Mouse (Mus musculus) mature B cell (primary cell): ENCODE data around the gene Fam47c.

ENCODE experiments used
- in situ Hi-C: fragments of 300-500 bp; cut with MboI; formaldehyde crosslinking; loops from 2 replicates; pipeline ENCODE4 v1.14.3; 2019

Fam47c gene

DNA sequence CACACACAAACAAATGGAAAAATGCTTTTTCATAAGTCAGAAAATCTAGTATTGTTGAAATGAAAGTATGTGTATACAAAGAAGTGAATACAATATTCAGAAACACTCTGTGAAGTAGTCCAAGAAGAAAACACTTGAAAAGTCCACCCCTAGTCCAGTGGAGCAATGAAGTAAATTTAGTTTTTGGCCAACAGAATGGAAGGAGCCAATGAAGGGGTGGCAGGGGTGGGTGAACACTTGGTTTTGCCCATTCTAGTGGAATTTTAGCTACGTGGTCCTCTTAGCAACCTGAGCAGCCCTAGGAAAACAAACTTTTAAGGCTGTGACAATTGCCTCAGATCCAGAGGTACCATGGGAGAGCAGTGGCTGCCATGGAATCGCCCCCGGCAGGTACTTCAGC lies at the start of gene Fam47c:
Gene Fam47c, plus strand, starts transcription at position 301 of the 400 bp plus-strand sequence.
- in situ Hi-C loops = no loop called here

DNA sequence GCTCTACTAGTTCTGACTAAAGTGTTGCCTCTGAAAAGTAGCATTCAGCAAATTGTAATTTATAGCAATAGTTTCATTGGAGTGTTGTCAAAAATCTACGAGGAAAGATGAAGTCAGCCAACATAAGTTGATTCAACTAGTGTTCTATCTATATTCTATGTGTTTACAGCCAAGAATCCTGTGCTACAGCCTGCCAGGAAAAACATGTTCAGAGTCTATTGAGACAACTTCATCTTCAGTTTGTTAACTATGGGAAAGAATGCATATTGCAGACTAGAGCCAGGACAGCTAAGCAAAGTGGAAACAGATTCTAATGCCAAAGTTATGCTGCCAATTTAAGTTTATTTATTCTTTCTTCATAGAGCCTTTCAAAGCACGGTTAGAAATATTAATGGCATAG lies 31.8 kb downstream of the Fam47c start:
- in situ Hi-C loops = no loop called here

DNA sequence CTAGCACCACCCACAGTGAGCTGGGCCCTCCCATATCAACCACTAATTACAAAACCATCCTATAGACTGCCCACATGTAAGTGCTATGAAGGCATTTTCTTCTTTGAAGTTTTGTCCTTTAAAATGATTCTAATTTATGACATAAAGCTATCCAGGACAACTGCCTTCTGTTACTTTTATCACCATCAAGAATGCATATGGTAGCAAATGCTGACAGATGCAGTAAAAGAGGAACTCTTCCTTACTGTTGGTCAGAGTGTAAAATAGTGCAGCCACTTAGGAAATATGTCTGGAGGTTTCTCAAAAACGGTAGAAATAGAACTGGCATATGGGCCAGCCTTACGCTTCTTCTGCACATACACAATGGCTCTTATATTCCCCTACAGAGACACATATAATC lies 39.5 kb downstream of the Fam47c start:
- in situ Hi-C loops = no loop called here
